Mouse (Mus musculus) liver, embryonic 16.5 days (tissue): ENCODE data around the gene Nasp. TPM values are rescaled to one million over a fixed set of nuclear protein-coding genes. Genes with fewer than 3 reads are reported as not detected.

Experiments
- ATAC-seq: fragments of 200-750 bp; cut with Nextera tagmentation; 2 replicates; pipeline ENCODE4 v1.8.0; 2017; ENCODE audit warnings: low read depth, mild to moderate bottlenecking, moderate number of reproducible peaks, moderate library complexity
- H3K27ac ChIP-seq: fragments of 300-500 bp; sonication (generic); 2 replicates; pipeline ENCODE4 v1.5.1; 2014; ENCODE audit warnings: mild to moderate bottlenecking, low read length
- H3K27me3 ChIP-seq: fragments of 300-500 bp; sonication (generic); 2 replicates; pipeline ENCODE4 v1.6.1; 2014; ENCODE audit warnings: low read depth, low read length, mixed read lengths; ENCODE audit not compliant: control insufficient read depth, insufficient read depth
- H3K36me3 ChIP-seq: fragments of 300-500 bp; sonication (generic); 2 replicates; pipeline ENCODE4 v1.6.1; 2014; ENCODE audit warnings: mild to moderate bottlenecking; ENCODE audit not compliant: control insufficient read depth, insufficient read depth
- H3K4me1 ChIP-seq: fragments of 300-500 bp; sonication (generic); 2 replicates; pipeline ENCODE4 v1.6.1; 2014; ENCODE audit warnings: low read depth, low read length, mixed read lengths; ENCODE audit not compliant: control insufficient read depth
- H3K4me2 ChIP-seq: fragments of 300-500 bp; sonication (generic); 2 replicates; pipeline ENCODE4 v1.6.1; 2014; ENCODE audit warnings: low read depth, low read length, mixed read lengths
- H3K4me3 ChIP-seq: fragments of 300-500 bp; sonication (generic); 2 replicates; pipeline ENCODE4 v1.5.1; 2014; ENCODE audit warnings: low read depth, mild to moderate bottlenecking, low read length
- H3K9ac ChIP-seq: fragments of 300-500 bp; sonication (generic); 2 replicates; pipeline ENCODE4 v1.6.1; 2014; ENCODE audit warnings: low read depth, low read length
- H3K9me3 ChIP-seq: fragments of 300-500 bp; sonication (generic); replicated peaks from 2 replicates; pipeline ENCODE4 v1.6.1; 2016; ENCODE audit warnings: low read length; ENCODE audit not compliant: control insufficient read depth
- WGBS: fragments of 180-500 bp; shearing (Covaris S2); extraction: QIAGEN DNeasy Blood & Tissue Kit; methylation state at CpG from one replicate; pipeline ENCODE4 v1.1.7; 2014; ENCODE audit not compliant: insufficient replicate concordance; 5-methylcytosine and 5-hydroxymethylcytosine counted together
- polyA plus RNA-seq: library from polyadenylated mRNA; unstranded; fragments of >200 nt; fragmentation: Nextera tagmentation; extraction: Ambion mirVana; gene quantifications from 2 replicates; pipeline ENCODE4 v1.2.1, GENCODE M21; 2015

The Nasp gene
- polyA plus RNA-seq, 1 experiment from 2014 or later: 38.4 TPM

DNA sequence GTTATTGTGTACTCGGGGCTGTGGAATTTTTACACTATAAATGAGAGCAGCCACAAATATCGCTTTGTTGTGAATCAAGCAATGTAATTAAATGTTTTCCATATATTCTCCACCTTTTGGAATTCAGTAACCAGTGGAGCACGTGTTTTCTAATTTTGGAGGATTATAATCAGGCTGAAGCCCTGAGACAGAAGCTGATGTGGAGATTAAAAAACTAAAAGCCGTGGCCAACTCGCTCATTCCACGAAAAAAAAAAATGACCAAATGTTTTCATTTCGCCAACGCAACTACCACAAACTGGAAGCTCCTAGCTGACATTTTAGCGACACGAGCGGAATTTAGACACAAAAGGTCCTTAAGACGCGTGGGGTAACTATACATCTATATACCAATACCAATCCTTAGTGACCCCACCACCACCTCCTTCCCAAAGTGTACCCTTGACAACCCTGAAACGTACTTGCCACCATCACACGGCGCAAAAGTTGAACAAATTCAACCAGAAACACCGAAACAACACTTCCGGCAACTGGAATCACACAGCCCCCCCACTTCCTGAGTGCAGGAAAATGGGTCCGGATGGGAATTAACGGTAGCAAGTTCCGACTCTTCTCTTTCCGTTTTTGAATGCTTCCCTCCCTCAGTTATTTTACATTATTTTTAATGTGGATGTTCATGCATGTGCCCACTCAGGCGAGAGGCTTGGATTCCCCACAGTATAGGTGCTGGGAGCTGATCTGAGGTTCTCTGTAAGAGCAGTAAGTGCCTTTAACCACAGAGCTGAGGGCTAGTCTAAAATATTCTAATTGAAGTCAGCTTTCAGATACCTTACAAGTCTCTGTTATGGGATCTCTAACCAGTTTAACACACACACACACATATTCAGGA is 72.1 kb downstream of the Nasp start, which contains the start of gene Tmem69:
Gene Tmem69, minus strand, starts transcription at position 524 of the 888 bp plus-strand sequence.
- 3% methylated on average over 23 of the region's 23 CpGs for WGBS
- ATAC-seq: no peak

DNA sequence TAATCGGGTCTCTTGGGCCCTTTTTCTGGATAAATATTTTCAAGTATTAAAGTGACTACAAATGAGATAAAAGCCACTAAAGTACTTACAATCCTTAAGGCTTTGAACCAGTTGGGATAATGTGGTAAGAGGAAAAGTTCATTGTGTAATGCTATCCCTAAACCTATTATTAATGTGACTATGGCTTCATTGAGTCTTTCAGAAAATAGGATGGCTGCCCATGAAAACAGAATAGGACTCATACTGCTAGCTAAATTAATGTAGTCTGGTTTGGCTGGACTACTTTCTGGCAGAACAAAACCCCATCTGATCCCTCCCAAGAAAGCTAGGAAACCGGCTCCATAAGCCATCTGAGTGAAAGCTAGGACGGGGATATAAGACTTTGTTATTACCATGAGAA is 74.7 kb downstream of the Nasp start:
- H3K4me3 ChIP-seq: no peak overlapping the region
- WGBS: 78% methylated on average over 3 of the region's 3 CpGs
- no peaks in the 10 kb centered on the region for H3K9me3 ChIP-seq
- no peaks in the 10 kb centered on the region for H3K27me3 ChIP-seq
- ATAC-seq: no peak
- peaks cover 2% of the 10 kb centered on the region; the same call in 1 of the 2 replicates for H3K4me1 ChIP-seq
- H3K36me3 ChIP-seq: peaks cover 5% of the 10 kb centered on the region
- no peak overlapping the region for H3K27ac ChIP-seq
- no peak overlapping the region for H3K9ac ChIP-seq
- no peak overlapping the region for H3K4me2 ChIP-seq

More for the DNA sequence above, 72.1 kb downstream of the Nasp start, which contains the start of gene Tmem69:
- peaks cover 7% of the 10 kb centered on the region for H3K4me1 ChIP-seq
- peak within 1 kb of the TSS; percentile 100 for H3K4me3 ChIP-seq
- H3K4me2 ChIP-seq: peak within 1 kb of the TSS; percentile 98
- peak within 1 kb of the TSS; percentile 98 for H3K9ac ChIP-seq
- H3K27ac ChIP-seq: peak within 1 kb of the TSS; percentile 99
- H3K36me3 ChIP-seq: peaks cover 5% of the 10 kb centered on the region
- no peaks in the 10 kb centered on the region for H3K9me3 ChIP-seq
- no peaks in the 10 kb centered on the region for H3K27me3 ChIP-seq

Other genes with a start within 250 kb of the Nasp start
- 3.4 and 3.8 TPM in 2 replicates for gene Mast2, start 163.8 kb downstream of the Nasp start, polyA plus RNA-seq
- 12.3 and 13.3 TPM in 2 replicates for gene Ipp, start 120.4 kb downstream of the Nasp start, polyA plus RNA-seq
- gene Tmem69, start 72.0 kb downstream of the Nasp start, polyA plus RNA-seq: 17.8 and 20.5 TPM in 2 replicates
- gene Gpbp1l1, start 70.3 kb downstream of the Nasp start, polyA plus RNA-seq: 15.3 and 16.0 TPM in 2 replicates
- 2.2 and 2.4 TPM in 2 replicates for gene Ccdc17, start 31.3 kb downstream of the Nasp start, polyA plus RNA-seq
- gene Akr1a1, start 23.7 kb upstream of the Nasp start, polyA plus RNA-seq: 294 and 297 TPM in 2 replicates
- gene Prdx1, start 57.6 kb upstream of the Nasp start, polyA plus RNA-seq: 964 and 975 TPM in 2 replicates
- 8.8 and 8.9 TPM in 2 replicates for gene Mmachc, start 80.5 kb upstream of the Nasp start, polyA plus RNA-seq
- 10.3 and 12.4 TPM in 2 replicates for gene Ccdc163, start 80.6 kb upstream of the Nasp start, polyA plus RNA-seq
- 5.4 and 5.9 TPM in 2 replicates for gene Tesk2, start 93.0 kb upstream of the Nasp start, polyA plus RNA-seq
- gene Toe1, start 179.7 kb upstream of the Nasp start, polyA plus RNA-seq: 11.4 and 12.6 TPM in 2 replicates
- 2.6 and 2.9 TPM in 2 replicates for gene Mutyh, start 179.8 kb upstream of the Nasp start, polyA plus RNA-seq
- 0.11 and 0.12 TPM in 2 replicates for gene Hpdl, start 193.8 kb upstream of the Nasp start, polyA plus RNA-seq
- 0.01 and 0.06 TPM in 2 replicates for gene Zswim5, start 249.4 kb upstream of the Nasp start, polyA plus RNA-seq